Mouse (Mus musculus): ENCODE measurements around the gene Etl4. TPM values are rescaled to one million over a fixed set of nuclear protein-coding genes. Genes with fewer than 3 reads are reported as not detected.
"Not testable (repeated sequence)": the region's sequence is repeated elsewhere in the genome, so short reads cannot be mapped to it uniquely, and the experiment has no call there.

The Etl4 gene
- polyA plus RNA-seq, 1 experiment from 2014 or later = 12.7 TPM

DNA sequence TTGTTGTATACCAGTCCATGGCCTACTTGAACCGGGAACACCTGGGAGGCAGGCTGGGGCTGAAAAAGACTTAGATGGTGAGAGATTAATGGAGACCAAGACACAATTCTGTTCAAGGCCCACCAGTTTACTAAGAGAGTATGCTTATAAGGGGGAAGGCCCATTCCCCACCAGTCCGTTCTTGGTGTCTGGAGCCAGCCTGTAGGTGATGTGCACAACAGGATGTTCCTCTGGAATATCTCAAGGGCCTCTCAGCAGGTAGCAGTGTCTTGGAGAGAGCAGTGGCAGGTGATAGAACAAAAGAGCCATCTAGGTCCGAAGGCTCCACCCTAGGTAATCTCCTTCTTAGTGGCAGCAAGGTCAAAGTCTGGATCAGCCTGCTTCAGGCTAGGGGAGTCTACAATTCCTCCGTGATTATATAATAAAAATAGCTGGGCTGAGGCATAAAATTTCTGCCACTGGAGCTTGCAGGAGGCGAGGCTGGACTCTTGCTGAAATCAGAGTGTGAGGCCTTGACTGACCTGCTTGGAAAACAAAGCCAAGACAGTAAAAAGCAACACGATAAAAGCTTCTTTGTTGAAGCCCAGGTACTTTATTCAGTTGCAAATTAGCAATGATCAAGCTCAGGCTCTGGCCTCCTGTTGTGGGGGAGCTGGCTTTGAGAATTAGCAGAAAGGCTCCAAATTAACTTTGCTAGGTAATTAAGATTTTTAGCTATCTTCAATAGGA is 267.0 kb downstream of the Etl4 start:
- H3K9ac ChIP-seq; H3K4me1 ChIP-seq; H3K36me3 ChIP-seq; H3K9me3 ChIP-seq; H3K27me3 ChIP-seq (replicated peaks); H3K4me2 ChIP-seq (replicated peaks); H3K27ac ChIP-seq; ATAC-seq (ENCODE audit: low FRiP score, low read depth); H3K4me3 ChIP-seq: not testable (repeated sequence)
- 74% methylated on average over 6 of the region's 6 CpGs for WGBS

DNA sequence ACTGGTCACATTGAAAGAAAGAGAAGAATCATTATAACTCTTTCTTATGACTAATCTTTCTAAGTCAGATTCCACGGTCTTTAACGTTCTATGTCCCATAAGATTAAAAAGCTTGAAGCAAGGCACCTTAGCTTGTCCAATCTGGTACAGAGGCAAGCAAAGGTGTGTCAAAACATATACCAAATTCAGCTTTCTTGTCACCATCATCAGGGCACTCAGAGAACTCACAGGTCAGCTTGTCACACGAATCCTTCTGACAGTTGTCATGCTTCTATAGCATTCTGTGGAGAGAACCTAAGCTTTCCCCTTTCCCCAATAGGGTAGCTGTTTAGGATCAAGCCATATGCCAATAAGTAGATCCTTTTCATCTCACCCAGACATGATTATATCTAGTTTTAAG is 267.7 kb downstream of the Etl4 start:
- WGBS = 94% methylated on average over 3 of the region's 3 CpGs
- H3K27me3 ChIP-seq (replicated peaks); H3K9me3 ChIP-seq; H3K36me3 ChIP-seq; H3K27ac ChIP-seq; H3K9ac ChIP-seq; H3K4me3 ChIP-seq; H3K4me1 ChIP-seq; H3K4me2 ChIP-seq (replicated peaks); ATAC-seq (ENCODE audit: low FRiP score, low read depth): not testable (repeated sequence)

DNA sequence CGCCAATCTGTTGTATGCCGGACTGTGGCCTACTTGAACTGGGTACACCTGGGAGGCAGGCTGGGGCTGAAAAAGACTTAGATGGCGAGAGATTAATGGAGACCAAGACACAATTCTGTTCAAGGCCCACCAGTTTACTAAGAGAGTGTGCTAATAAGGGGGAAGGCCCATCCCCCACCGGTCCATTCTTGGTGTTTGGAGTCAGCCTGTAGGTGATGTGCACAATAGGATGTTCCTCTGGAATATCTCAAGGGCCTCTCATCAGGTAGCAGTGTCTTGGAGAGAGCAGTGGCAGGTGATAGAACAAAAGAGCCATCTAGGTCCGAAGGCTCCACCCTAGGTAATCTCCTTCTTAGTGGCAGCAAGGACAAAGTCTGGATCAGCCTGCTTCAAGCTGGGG is 271.0 kb downstream of the Etl4 start:
- H3K36me3 ChIP-seq; H3K4me2 ChIP-seq (replicated peaks); H3K27me3 ChIP-seq (replicated peaks); H3K4me3 ChIP-seq; H3K9ac ChIP-seq; ATAC-seq (ENCODE audit: low FRiP score, low read depth); H3K4me1 ChIP-seq; H3K27ac ChIP-seq; H3K9me3 ChIP-seq: not testable (repeated sequence)
- 89% methylated on average over 5 of the region's 5 CpGs for WGBS

DNA sequence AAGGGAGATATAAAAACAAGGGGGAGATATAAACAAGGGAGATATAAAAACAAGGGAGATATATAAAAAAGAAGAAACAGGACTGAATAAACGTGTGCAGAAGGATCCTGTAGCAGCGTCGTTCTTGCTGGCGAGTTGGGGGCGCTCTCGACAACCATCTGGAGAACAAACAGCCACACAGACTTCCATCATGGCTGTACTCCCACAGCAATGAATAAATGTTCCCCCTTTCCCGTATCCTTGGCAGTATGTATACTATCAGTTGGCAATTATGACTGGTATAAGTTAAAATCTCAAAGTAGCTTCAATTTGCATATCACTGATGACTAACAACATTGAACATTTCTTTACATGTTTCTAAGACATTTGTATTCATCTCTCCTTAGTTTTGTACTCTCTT is 277.6 kb downstream of the Etl4 start:
- H3K4me1 ChIP-seq; H3K9ac ChIP-seq; H3K27me3 ChIP-seq (replicated peaks); H3K4me3 ChIP-seq; H3K27ac ChIP-seq; ATAC-seq (ENCODE audit: low FRiP score, low read depth); H3K36me3 ChIP-seq; H3K9me3 ChIP-seq; H3K4me2 ChIP-seq (replicated peaks): not testable (repeated sequence)
- 90% methylated on average over 7 of the region's 7 CpGs for WGBS

DNA sequence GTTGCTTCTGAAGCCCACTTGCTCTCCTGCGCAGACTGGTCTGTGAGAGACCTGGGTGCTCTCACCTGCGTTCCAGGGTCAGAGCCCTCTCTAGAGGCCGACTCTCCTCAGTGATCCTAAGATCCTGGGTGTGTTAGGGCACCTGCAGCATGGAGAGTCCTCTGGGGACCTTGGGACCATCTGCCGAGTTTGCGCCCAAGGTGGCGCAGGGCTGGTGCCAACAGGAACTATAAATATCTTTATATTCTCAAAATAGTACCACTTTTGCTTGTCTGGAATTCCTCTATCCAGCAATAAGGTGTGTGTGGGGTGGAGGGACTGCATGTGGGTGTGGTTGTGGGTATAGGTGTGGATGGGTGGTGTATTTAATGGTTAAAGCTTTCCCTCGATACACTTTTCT is 293.4 kb downstream of the Etl4 start:
- no peak for ATAC-seq (ENCODE audit: low FRiP score, low read depth)
- H3K9ac ChIP-seq = no peak overlapping the region
- no peak overlapping the region for H3K4me2 ChIP-seq (replicated peaks)
- H3K27ac ChIP-seq = no peak overlapping the region
- no peaks in the 10 kb centered on the region for H3K9me3 ChIP-seq
- no peak overlapping the region for H3K4me3 ChIP-seq
- H3K36me3 ChIP-seq = no peaks in the 10 kb centered on the region
- H3K4me1 ChIP-seq = no peaks in the 10 kb centered on the region
- WGBS = 87% methylated on average over 7 of the region's 7 CpGs
- H3K27me3 ChIP-seq (replicated peaks) = no peaks in the 10 kb centered on the region

DNA sequence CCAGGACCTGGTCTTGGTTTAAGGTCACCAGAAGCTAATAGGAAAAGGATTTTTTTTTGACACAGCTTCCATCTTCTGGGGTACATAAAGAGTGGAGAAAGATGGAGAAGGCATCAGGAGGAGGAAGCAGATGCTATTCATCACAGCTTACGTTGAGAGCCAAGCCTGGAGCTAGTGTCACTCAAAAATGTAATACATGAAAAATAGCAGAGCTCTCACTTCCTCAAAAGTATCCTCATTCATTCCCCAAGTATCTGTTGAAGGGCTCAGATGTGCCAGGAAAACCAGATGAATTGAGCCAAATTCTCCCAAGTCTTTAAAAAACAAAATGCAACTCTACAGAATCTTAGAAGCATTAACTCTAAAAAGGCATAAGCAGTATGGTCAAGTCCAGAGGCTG is 297.1 kb downstream of the Etl4 start:
- 78% methylated on average over 1 of the region's 1 CpGs for WGBS
- Histone ChIP-seq H3K27ac (no peak overlapping the region), H3K27me3 (replicated peaks) (no peaks in the 10 kb centered on the region), H3K4me1 (no peaks in the 10 kb centered on the region), H3K4me2 (replicated peaks) (no peak overlapping the region), H3K9ac (no peak overlapping the region), H3K9me3 (no peaks in the 10 kb centered on the region), H3K36me3 (no peaks in the 10 kb centered on the region), H3K4me3 (no peak overlapping the region)
- ATAC-seq (ENCODE audit: low FRiP score, low read depth) = no peak

DNA sequence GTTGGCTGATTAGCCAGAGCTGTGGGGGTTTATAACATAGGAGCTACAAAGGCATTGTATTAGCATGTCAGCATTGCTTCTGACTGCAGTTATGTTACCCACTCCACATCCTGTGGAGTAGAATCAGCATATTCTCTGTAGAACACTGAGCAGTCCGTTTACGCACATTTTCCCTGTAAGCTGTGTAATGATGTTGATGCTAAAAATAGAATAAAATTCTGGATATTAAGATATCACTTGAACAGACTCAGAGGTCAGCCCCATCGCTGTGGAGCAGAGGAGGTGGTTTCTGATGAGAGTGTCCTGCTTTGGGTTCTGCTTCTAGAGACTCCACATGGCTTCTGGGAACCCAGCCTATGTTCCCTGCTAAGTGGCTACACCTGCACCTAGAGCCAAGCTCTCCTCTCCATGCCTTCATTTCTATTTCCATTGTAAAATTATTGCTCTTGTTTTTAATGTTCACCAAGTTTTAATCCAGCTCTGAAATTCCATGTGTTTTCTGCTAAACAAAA is 299.2 kb downstream of the Etl4 start:
- H3K9me3 ChIP-seq = no peaks in the 10 kb centered on the region
- no peak overlapping the region for H3K27ac ChIP-seq
- no peaks in the 10 kb centered on the region for H3K36me3 ChIP-seq
- no peak overlapping the region for H3K4me2 ChIP-seq (replicated peaks)
- H3K27me3 ChIP-seq (replicated peaks) = no peaks in the 10 kb centered on the region
- no peaks in the 10 kb centered on the region for H3K4me1 ChIP-seq
- no peak overlapping the region for H3K4me3 ChIP-seq
- H3K9ac ChIP-seq = no peak overlapping the region
- 77% methylated on average over 3 of the region's 3 CpGs for WGBS
- ATAC-seq (ENCODE audit: low FRiP score, low read depth) = no peak

DNA sequence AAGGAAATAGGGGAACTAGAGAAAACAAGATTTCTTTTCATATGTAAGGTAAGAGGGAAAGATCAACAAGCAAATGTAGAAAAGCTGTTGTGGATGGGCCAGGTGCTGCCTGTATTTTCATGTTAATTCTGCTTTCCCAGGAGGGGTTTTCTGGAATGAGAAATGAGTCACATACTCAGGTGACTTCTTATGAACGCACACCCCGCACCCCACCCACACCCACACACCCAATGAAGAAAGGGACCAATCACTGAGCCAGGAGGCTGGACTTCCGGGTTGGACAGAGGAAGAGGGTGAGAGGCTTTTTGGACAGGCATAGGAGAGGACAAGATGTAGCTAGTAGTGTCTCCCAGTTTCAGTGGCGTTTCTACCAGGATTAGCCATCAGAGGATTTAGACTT is 299.8 kb downstream of the Etl4 start:
- 67% methylated on average over 4 of the region's 4 CpGs for WGBS
- no peak for ATAC-seq (ENCODE audit: low FRiP score, low read depth)
- H3K27ac ChIP-seq = no peak overlapping the region
- H3K4me1 ChIP-seq = no peaks in the 10 kb centered on the region
- no peaks in the 10 kb centered on the region for H3K36me3 ChIP-seq
- no peaks in the 10 kb centered on the region for H3K27me3 ChIP-seq (replicated peaks)
- H3K9me3 ChIP-seq = no peaks in the 10 kb centered on the region
- no peak overlapping the region for H3K9ac ChIP-seq
- H3K4me3 ChIP-seq = no peak overlapping the region
- H3K4me2 ChIP-seq (replicated peaks) = no peak overlapping the region

DNA sequence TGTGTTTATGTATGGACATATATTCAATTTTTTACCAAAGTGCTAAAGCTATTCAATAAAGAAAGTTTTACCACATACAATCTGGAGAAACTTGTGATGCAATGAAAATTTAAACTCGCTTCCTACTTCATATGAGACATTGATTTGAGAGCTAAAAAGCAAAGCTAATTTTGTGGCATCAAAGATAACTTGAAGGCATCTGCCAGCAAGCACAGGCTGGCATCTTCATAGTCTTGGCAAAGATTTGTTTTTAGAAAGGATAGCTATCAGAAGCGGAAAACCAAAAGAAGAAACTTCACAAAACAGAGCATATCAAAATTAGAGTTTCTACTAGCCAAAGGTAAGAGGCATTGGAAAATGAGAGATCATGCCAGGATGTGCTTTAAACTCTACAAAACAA is 306.7 kb downstream of the Etl4 start:
- H3K4me3 ChIP-seq = no peak overlapping the region
- H3K4me1 ChIP-seq = no peaks in the 10 kb centered on the region
- H3K27ac ChIP-seq = no peak overlapping the region
- no peak overlapping the region for H3K4me2 ChIP-seq (replicated peaks)
- ATAC-seq (ENCODE audit: low FRiP score, low read depth) = no peak
- no peaks in the 10 kb centered on the region for H3K36me3 ChIP-seq
- WGBS = 87% methylated on average over 2 of the region's 2 CpGs
- no peaks in the 10 kb centered on the region for H3K9me3 ChIP-seq
- H3K9ac ChIP-seq = no peak overlapping the region
- no peaks in the 10 kb centered on the region for H3K27me3 ChIP-seq (replicated peaks)

DNA sequence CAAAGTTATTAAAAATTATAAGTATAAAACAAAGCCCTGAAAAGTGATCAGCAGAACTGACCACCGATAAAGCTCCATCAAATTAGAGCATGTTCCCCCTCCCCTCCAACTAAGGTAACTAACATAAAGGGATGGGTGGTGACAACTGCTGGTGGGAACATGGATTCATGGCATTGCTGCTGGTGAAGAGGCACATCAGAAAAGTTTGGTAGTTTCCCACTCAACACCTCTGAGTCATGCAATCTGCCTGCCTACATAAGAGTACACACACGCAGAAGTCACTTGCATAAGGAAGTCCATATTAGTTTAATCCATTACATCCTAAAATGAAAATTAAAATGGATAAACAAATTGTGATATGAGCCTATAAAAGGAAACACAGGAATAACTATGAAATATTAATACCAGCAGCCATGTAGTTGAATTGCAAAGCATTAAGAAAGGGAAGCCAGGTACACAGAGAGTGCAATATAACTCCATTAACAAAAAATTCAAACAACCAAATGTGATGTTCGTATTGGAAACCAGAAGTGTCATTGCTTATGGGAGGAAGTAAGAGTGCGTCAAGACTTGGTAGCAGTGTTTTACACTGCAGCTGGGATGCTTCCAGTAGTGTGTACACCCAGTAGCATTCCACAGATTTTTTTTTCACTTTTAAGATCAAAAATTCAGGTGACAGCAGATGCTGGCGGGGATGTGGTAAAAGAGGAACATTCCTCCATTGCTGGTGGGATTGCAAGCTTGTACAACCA is 307.3 kb downstream of the Etl4 start:
- Histone ChIP-seq H3K4me3 (no peak overlapping the region), H3K4me1 (no peaks in the 10 kb centered on the region), H3K9me3 (no peaks in the 10 kb centered on the region), H3K4me2 (replicated peaks) (no peak overlapping the region), H3K27ac (no peak overlapping the region), H3K9ac (no peak overlapping the region), H3K36me3 (no peaks in the 10 kb centered on the region), H3K27me3 (replicated peaks) (no peaks in the 10 kb centered on the region)
- ATAC-seq (ENCODE audit: low FRiP score, low read depth) = no peak
- WGBS = 93% methylated on average over 5 of the region's 5 CpGs

DNA sequence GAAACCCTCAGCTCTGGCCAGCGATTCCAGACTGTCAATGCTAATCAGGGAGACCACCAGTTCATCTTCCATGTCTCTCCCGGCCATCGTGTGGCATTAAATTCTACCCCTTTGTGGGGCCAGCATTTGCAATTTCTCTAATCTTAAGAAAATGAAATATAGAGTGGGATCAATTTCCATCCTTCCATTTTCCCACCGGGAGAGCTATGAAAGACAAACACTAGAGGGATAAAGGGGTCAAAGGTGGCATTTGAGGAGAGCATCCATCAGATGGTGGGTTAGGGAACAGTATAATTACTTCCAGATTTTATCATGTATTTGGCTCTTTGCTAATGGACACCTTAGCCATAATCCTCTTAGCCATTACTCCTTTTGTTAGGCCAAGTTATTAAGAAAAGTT is 321.8 kb downstream of the Etl4 start:
- Histone ChIP-seq H3K27me3 (replicated peaks) (no peaks in the 10 kb centered on the region), H3K9ac (no peak overlapping the region), H3K4me1 (no peaks in the 10 kb centered on the region), H3K36me3 (no peaks in the 10 kb centered on the region), H3K4me3 (no peak overlapping the region), H3K27ac (no peak overlapping the region), H3K4me2 (replicated peaks) (no peak overlapping the region), H3K9me3 (no peaks in the 10 kb centered on the region)
- 61% methylated on average over 4 of the region's 4 CpGs for WGBS
- no peak for ATAC-seq (ENCODE audit: low FRiP score, low read depth)

DNA sequence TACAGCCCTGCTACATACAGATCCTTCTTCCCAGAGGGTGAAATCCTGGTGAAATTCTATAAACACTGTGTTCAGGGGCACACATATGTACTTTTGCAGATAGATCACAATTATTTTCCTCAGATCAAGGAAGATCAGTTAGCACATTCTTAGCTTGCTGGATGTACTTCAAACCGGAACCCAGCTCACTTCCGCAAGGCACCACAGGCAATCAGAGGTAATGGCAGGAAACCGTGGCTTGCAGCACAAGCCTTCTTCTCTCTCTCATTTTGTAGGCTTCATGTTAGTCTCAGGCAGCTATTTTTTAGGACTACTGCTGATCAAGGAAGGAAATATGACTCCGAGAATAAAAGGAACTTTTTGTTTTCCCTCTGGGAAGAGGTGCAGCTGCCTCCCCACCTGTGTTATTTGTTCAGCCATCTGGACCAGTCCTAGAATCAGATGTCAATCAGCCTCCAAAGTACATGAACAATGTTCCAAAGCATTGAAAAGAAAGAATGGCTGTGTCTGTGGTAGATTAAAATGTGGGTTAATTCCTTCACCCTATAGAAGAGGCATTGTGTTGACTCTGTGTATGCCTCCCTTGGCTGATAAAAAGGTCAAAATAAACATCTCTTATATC is 338.6 kb downstream of the Etl4 start:
- Histone ChIP-seq H3K4me2 (replicated peaks) (no peak overlapping the region), H3K27me3 (replicated peaks) (no peaks in the 10 kb centered on the region), H3K4me3 (no peak overlapping the region), H3K9ac (no peak overlapping the region), H3K36me3 (no peaks in the 10 kb centered on the region), H3K9me3 (no peaks in the 10 kb centered on the region), H3K27ac (no peak overlapping the region), H3K4me1 (no peaks in the 10 kb centered on the region)
- no peak for ATAC-seq (ENCODE audit: low FRiP score, low read depth)
- 58% methylated on average over 4 of the region's 4 CpGs for WGBS

Measured in neural tube, embryonic 12.5 days (tissue).